Mouse (Mus musculus) c-Kit-positive CD71-positive TER-119-positive erythroid progenitor cells, embryonic 14.5 days (primary cell): Measurements from ENCODE around the gene Ube2g2.

Source experiments
- DNase-seq: peaks from one replicate; pipeline ENCODE4 v3.0.0-alpha.2; 2013; ENCODE audit warnings: low spot score

Gene Ube2g2

GRCm38 (mm10) chr10:77606855-77607254 lies 15.2 kb upstream of the Ube2g2 start:
- DNase-seq, result no peak

- no peak for DNase-seq
Measured at GRCm38 (mm10) chr10:77607441-77607840, 14.6 kb upstream of the Ube2g2 start.

DNA sequence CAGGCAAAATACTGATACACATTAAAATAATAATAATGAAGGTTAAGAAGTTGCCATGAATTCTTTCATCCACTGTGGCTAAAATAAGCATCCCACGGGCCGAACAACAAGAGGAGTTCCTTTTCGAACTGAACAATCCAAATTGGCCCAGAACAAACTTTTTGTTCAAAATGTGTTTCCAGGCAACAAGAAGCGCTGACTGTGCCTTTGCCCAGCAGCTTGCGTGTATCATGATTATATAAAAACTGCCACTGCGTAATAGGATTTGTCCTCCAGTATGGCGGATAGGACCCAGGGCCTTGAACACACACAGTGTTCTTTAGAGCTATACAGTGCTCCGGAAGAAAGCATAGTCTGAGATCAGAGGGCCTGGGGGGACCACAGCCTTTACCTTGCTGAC lies 13.5 kb upstream of the Ube2g2 start:
- DNase-seq, result no peak

DNA sequence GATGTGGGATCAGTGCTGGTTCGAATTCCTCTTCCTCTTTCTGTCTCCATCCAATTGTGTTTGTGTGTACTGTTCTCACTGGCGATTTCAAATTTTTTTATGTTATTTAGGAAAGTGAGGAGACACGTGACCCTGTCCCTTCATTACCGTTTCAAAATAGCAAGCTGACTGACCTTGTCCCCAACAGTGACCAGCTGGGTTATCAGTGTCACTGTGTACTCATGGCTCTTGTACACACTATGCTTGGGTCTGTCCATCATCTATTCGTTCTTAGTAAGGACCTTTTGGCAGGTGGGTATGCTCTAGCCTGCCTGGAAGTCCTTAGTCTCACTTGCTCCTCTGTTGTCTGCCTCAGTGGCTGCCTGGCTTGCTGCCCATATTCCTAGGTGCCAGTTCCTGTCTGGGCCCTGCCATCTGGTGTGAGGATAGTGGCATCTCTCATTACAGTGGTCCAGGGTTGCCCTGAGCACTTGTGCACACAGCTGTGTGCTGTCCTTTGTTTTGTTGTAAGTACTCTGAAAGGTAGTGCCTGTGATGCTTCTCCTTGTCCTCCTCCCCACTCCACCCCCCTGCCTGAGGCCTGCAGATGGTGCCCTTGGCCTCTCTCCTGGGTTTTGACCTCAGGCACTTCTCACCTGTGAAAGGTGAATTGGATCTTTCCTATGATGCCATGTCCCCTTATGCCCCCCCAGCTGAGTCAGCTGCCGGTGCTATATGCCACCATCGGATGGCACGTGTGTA lies 11.7 kb upstream of the Ube2g2 start:
- no peak for DNase-seq

DNA sequence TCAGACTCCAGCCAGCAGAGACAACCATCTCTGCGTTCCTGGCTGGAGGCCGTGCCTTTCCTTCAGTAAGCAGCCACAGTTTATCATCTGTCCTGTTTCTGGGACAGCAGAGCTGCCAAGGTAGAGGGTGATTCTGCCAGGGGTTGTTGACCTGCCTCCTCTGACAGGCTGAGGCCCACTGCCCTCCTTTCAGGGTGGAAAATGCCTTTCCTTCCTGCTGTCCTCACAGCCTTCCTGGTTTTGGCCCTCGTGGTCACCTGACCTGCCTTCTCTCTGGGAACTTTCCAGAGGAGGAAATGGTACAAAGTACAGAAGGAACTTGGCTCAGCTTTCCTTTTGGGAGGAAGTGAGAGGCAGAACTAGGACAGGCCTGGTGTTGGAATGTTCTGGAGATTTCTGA lies 8.7 kb upstream of the Ube2g2 start:
- DNase-seq, result no peak

GRCm38 (mm10) chr10:77615647-77616046 lies 6.4 kb upstream of the Ube2g2 start:
- DNase-seq, result no peak

DNA sequence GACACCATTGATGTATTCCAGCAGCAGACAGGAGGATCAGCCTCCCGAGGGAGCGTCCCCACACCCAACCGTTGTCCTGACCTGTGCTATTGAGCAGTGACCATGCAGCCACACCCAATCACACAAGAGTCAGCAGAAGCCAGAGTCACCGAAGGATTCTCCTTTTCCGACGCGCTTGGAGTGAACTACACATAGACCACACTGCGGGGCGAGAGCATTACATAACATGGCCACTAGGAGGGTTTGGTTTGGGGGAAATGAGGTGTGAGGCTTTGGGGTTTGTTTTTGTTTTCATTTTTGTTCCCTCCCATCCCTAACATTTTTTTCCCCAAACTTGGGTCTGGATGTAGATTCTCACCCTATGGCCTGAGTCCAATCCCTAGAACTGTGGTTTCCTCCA lies 5.9 kb upstream of the Ube2g2 start:
- DNase-seq, result no peak

- DNase-seq, result no peak
Measured at GRCm38 (mm10) chr10:77616926-77617325, 5.1 kb upstream of the Ube2g2 start.

- no peak for DNase-seq
Measured at GRCm38 (mm10) chr10:77621546-77621945, 529 bp upstream of the Ube2g2 start.

DNA sequence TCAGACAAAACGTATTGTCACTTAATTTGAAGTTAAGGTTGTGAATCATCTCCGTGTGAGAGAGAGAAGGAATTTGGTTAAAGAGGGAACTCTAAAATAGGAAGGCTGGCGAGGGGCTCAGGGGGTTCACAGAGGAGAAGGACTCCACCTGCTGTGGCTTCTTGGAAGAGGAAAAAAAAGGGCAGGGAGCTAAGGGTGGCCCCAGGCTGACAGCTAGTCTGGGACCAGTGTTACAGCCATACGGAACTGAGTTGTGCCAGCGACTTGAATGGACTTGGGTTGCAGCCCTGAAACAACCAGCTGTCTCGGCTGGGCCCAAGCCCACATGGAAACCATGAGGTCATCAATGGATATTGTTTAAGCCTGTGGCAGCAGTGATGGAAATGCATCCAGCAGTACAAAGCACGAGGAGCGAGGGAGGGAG lies 1.0 kb downstream of the Ube2g2 start:
- no peak for DNase-seq

- DNase-seq, result no peak
Measured at GRCm38 (mm10) chr10:77623639-77624400, 1.7 kb downstream of the Ube2g2 start.

GRCm38 (mm10) chr10:77624570-77624995 lies 2.5 kb downstream of the Ube2g2 start:
- no peak for DNase-seq

- DNase-seq, result no peak
Measured at GRCm38 (mm10) chr10:77626036-77626435, 4.0 kb downstream of the Ube2g2 start.

DNA sequence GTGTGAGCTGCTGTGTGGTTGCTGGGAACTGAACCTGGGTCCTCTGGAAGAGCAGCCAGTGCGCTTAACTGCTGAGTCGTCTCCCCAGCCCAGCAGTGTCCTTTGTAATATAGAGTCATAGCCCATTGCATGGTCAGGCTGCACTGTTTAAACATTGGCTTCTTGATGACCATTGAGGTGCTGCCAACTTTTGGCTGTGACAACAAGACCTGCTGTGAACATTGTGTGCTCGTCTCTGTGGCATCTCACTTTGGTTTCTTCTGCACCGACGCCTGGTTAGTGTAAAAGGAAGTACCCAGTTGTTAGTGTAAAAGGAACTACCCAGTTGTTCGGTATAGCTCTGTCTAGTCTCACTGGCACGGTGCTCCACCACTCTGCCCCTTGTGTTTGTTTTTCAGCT lies 4.5 kb downstream of the Ube2g2 start:
- DNase-seq, result no peak

DNA sequence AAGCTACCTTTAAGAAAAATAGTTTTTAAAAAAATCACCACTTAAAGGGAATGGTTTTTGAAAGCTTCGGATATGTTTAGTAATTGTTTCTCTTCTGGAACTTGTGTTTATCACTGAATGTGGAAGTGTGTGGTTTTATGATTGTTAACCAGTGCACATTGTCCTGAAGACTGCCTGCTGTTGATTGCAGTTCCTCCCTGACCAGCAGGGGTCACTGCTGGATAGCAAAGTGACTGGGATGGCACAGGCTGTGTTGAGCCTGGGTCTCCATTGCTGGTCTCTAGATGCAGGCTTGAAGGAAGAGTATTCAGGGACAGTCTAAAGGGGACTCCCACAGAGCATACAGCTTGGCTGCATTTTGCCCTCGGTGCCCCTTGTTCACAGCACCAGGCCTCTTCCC lies 5.4 kb downstream of the Ube2g2 start:
- peak; percentile 76 for DNase-seq

GRCm38 (mm10) chr10:77629163-77629562 lies 7.1 kb downstream of the Ube2g2 start:
- no peak for DNase-seq

DNA sequence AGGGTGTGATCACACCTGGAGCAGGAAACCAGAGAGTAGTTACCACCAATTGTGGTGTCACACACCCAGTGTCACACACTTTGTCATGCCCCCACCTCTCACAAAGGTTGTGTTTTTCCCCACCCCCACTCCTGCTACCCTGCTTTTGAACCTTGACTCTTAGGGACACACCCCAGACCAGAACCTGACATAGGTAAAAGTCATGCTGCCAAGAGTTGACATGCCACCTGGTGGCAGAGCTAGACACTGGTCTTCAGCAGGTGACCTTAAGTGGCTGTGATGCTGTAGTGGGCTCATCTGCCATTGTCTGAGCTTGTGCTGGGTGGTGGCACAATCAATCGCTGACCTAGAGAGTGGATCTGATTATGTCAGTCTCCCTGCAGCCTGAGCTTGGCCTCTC lies 7.9 kb downstream of the Ube2g2 start:
- DNase-seq, result no peak

DNA sequence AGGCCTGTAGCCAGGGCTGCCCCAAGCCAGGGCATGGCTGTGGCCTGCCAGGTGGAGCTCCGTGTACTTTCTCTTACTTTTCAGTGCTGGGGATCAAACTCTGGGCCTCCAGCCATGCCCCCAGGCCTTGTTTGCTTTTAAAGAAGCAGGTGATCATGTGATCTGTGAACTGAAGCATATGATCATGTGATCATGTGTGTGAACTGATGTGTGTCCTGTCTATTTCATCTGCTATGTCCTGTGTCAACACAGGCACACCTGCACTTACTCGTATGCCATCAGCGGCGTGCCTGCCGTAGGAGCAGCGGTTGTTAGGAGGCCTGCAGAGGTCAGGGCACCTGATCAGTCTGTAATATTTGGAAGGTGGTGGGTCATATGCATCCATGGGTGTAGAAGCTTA lies 11.9 kb downstream of the Ube2g2 start:
- no peak for DNase-seq

GRCm38 (mm10) chr10:77634452-77635231 lies 12.6 kb downstream of the Ube2g2 start:
- no peak for DNase-seq

DNA sequence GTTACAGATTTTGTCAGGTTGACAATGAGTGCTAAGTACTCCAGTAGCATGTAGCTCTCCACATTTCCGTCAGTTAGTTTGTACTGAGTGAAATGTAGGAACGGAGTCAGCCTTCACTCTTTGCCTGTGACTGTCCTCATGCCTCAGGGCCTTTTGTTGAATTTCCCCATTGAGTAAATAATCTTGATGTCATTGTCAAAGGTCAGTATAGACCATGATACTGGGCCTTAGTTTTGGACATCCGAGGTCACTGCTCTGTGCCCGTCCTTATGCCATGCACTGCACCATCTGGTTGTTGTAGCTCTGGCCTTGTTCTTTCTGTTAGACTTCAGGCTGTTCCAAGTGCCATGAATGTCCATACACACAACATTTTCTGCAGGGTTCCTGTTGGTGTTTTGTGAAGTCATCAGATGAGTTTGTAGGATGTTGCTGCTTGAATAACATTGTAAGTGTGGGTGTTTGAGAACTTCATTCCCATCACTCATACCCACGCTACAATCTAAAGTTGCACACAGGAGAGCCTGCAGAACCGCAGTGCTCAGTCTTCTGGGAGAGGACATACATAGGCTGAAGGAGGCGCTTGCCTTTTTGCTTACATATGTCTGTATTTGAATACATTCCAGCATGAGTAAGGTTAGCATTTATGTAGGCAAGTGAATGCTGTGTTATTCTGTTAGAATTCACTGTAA lies 14.3 kb downstream of the Ube2g2 start:
- DNase-seq, result no peak

- no peak for DNase-seq
Measured at GRCm38 (mm10) chr10:77638956-77639355, 16.9 kb downstream of the Ube2g2 start.

DNA sequence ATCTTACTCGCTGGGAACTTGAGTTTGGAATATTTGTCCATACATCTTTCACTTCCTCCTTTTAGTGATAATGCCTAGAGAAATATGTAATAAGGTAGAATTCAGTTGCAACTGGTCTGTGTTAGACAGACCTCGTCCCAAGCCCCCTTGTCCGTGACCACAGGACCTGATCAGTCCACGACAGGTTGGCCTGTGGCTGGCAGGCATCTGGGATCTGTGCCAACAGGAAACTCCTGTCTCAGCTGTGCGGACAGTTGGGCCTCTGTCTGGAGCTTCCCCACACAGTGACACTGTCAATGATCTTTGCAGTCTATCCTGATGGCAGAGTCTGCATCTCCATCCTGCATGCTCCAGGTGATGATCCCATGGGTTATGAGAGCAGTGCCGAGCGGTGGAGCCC lies 21.1 kb downstream of the Ube2g2 start:
- no peak for DNase-seq
